In the genomic region with DNA sequence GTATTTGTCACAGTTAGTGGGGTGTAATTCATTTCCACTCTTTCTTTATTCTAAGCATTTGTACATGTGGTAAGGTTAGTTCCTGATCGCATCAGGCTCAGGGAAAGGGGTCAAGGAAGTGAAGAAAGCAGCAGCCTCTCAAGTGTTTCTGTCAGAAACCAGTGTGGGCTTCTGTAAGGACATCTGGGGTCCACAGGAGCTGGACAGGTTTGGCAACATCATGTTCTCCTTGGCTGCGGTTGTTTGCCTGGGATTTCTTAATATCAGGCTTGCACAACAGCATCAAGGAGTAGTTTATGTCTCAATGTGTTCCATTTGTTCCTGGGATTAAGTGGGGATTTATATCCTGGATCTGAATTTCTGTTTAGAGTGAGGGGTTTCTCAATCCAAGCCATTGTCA, we compare ENCODE assay signal across 25 mouse cellular contexts. TPM values are rescaled to one million over a fixed set of nuclear protein-coding genes. Genes with fewer than 3 reads are reported as not detected.
DNase-seq lines count a peak whose midpoint lies in the region; ATAC-seq lines count a peak whose summit lies in the region.
"Had no signal": no experiment of that assay in that cellular context is flagged by ENCODE, and none has a peak within 500 bp of the region (broad histone marks: within the 10 kb centered on the region; RNA-seq: fewer than 3 reads in every experiment).

No protein-coding gene starts in this region.

- ATAC-seq in granulocyte monocyte progenitor cell, adult 5-6 weeks (replicated peaks; ENCODE audit: poor library complexity, severe bottlenecking) = peak; percentile 69
- ATAC-seq: forebrain, embryonic 16.5 days; intestine, postnatal 0 days; liver, embryonic 12.5 days; liver, postnatal 0 days; midbrain, embryonic 15.5 days had no signal

- H3K27ac ChIP-seq in heart, embryonic 10.5 days = no peak overlapping the region
- H3K27ac ChIP-seq: embryonic facial prominence, embryonic 12.5 days; gastrocnemius, adult 2 months; hindbrain, embryonic 14.5 days; limb, embryonic 13.5 days; liver, embryonic 12.5 days; macrophage; midbrain, embryonic 10.5 days; midbrain, embryonic 15.5 days; neural tube, embryonic 15.5 days had no signal

- WGBS in heart, embryonic 10.5 days = 85% methylated on average over 2 of the region's 2 CpGs

- intact Hi-C loops in gastrocnemius, postnatal 14 days (cut with DNase I; ENCODE audit: low total_unique reads) = no loop called here

- H3K9me3 ChIP-seq in heart, embryonic 10.5 days = no peaks in the 10 kb centered on the region
- H3K9me3 ChIP-seq: embryonic facial prominence, embryonic 12.5 days; heart, embryonic 12.5 days; limb, embryonic 13.5 days; liver, embryonic 12.5 days; midbrain, embryonic 10.5 days; midbrain, embryonic 15.5 days; neural tube, embryonic 15.5 days had no signal

- no peak overlapping the region for H3K4me3 ChIP-seq in heart, embryonic 10.5 days
- H3K4me3 ChIP-seq: embryonic facial prominence, embryonic 12.5 days; gastrocnemius, adult 2 months; heart, embryonic 12.5 days; limb, embryonic 13.5 days; liver, embryonic 12.5 days; midbrain, embryonic 10.5 days; midbrain, embryonic 15.5 days; neural tube, embryonic 15.5 days had no signal

- no peaks in the 10 kb centered on the region for H3K36me3 ChIP-seq in heart, embryonic 10.5 days
- H3K36me3 ChIP-seq: embryonic facial prominence, embryonic 12.5 days; heart, embryonic 12.5 days; limb, embryonic 13.5 days; liver, embryonic 12.5 days; midbrain, embryonic 10.5 days; midbrain, embryonic 15.5 days; neural tube, embryonic 15.5 days had no signal

- peaks cover 6% of the 10 kb centered on the region for H3K4me1 ChIP-seq in heart, embryonic 10.5 days
- H3K4me1 ChIP-seq: liver, embryonic 12.5 days; midbrain, embryonic 15.5 days had no signal

- 0 out of 2 replicates have a peak, but pooled peaks cover 6% of the 10 kb centered on the region for H3K27me3 ChIP-seq in heart, embryonic 10.5 days (ENCODE audit: insufficient read depth, poor library complexity, severe bottlenecking)
- H3K27me3 ChIP-seq: embryonic facial prominence, embryonic 12.5 days; midbrain, embryonic 15.5 days; neural tube, embryonic 15.5 days had no signal

- DNase-seq in heart, embryonic 10.5 days (ENCODE audit: low spot score) = peak; percentile 31
- DNase-seq in heart, adult 18-20 months = no peak
- DNase-seq in lung, postnatal 25 days (ENCODE audit: low spot score) = peak; percentile 29
- DNase-seq in left cerebral cortex, adult 8-10 months (ENCODE audit: low spot score in 2 of 2) = no peak
- DNase-seq in T-cell, adult 2 months (ENCODE audit: low spot score) = no peak
- DNase-seq in gastrocnemius, postnatal 14 days = no peak
- DNase-seq: cerebellum, adult 11-12 months; cerebellum, adult 9-11 months; embryo, embryonic 11 days; gastrocnemius, adult 2 months; kidney, postnatal 14 days; liver, postnatal 0 days; spleen, adult 18-20 months had no signal

RNA-seq across cellular contexts. Expression of gene Sptlc1, which starts 12.3 kb away (rescaled TPM):
- polyA plus RNA-seq in heart, embryonic 10.5 days (2016; fragmentation: Nextera tagmentation; extraction: Ambion mirVana) = 20.2 and 26.3 TPM in 2 replicates
- 10 to 100 TPM; 12.2 to 14.8 TPM for total RNA-seq in heart, adult 18-20 months (2021)
- 18.2 and 21.9 TPM in 2 replicates for total RNA-seq in granulocyte monocyte progenitor cell, adult 5-6 weeks (2014; fragmentation: Nextera tagmentation)
- 38.6 and 41.3 TPM in 2 replicates for total RNA-seq in granulocyte monocyte progenitor cell, adult 5-6 weeks (2017)
- 10 to 100 TPM; 26.4 to 33.6 (median 27.5) TPM for total RNA-seq in left cerebral cortex, adult 8-10 months (2022)
- 10 to 100 TPM in 1 of 2 experiments, 1 to 10 TPM in 1; 9.5 to 11.1 TPM for total RNA-seq in gastrocnemius, postnatal 14 days (2021)

Comparison
In these comparisons a context has a peak if more than half of its experiments do, and no peak if none do; other contexts are left out.
1. DNase-seq: peak in heart, embryonic 10.5 days (single experiment) and lung, postnatal 25 days (single experiment); none in heart, adult 18-20 months (0 of 2), left cerebral cortex, adult 8-10 months (0 of 2), T-cell, adult 2 months (single experiment) and gastrocnemius, postnatal 14 days (single experiment).